Mouse (Mus musculus) gastrocnemius, adult 8-10 months (tissue): ENCODE measurements around the gene Lipe. TPM values are rescaled to one million over a fixed set of nuclear protein-coding genes. Genes with fewer than 3 reads are reported as not detected.
"Not testable (repeated sequence)": the region's sequence is repeated elsewhere in the genome, so short reads cannot be mapped to it uniquely, and the experiment has no call there.

Source experiments
- DNase-seq, 2 experiments: peaks; one replicate each; pipeline ENCODE4 v3.0.0; 2022; ENCODE audit warnings: low spot score in 2 of 2
- total RNA-seq, 4 experiments: library from RNA; stranded (reverse); gene quantifications; 2 replicates each; pipeline ENCODE4 v1.2.4; 2022

Gene Lipe
- total RNA-seq, 4 experiments from 2014 or later = 10.6 to 28.0 (median 19.9) TPM

- DNase-seq = no peak
Observed at GRCm38 (mm10) chr7:25412833-25413441, 14.4 kb upstream of the Lipe start, which contains the start of gene Cxcl17. Gene Cxcl17, minus strand, starts transcription at chr7:25412886.

GRCm38 (mm10) chr7:25411861-25412260 is 13.4 kb upstream of the Lipe start:
- no peak for DNase-seq

- no peak for DNase-seq
Observed at GRCm38 (mm10) chr7:25410969-25411615, 12.6 kb upstream of the Lipe start.

GRCm38 (mm10) chr7:25409114-25409760 is 10.7 kb upstream of the Lipe start:
- DNase-seq = no peak

GRCm38 (mm10) chr7:25406468-25406867 is 8.0 kb upstream of the Lipe start:
- no peak for DNase-seq

- DNase-seq = no peak
Observed at GRCm38 (mm10) chr7:25402671-25403101, 4.2 kb upstream of the Lipe start.

- DNase-seq = no peak
Observed at GRCm38 (mm10) chr7:25401986-25402385, 3.5 kb upstream of the Lipe start.

- no peak for DNase-seq
Observed at GRCm38 (mm10) chr7:25401551-25401950, 3.0 kb upstream of the Lipe start.

- DNase-seq = not testable (repeated sequence)
Observed at GRCm38 (mm10) chr7:25399028-25399427, 518 bp upstream of the Lipe start.

- no peak for DNase-seq
Observed at GRCm38 (mm10) chr7:25396621-25397020, 1.9 kb downstream of the Lipe start.

GRCm38 (mm10) chr7:25395558-25396521 is 2.7 kb downstream of the Lipe start:
- peak; percentile 95 to 96 for DNase-seq

GRCm38 (mm10) chr7:25395186-25395557 is 3.3 kb downstream of the Lipe start:
- DNase-seq = no peak

GRCm38 (mm10) chr7:25394754-25395153 is 3.8 kb downstream of the Lipe start:
- no peak for DNase-seq

GRCm38 (mm10) chr7:25393451-25394210 is 4.9 kb downstream of the Lipe start:
- no peak for DNase-seq

- DNase-seq = no peak
Observed at GRCm38 (mm10) chr7:25392851-25393250, 5.7 kb downstream of the Lipe start.

- DNase-seq = no peak
Observed at GRCm38 (mm10) chr7:25391856-25392453, 6.6 kb downstream of the Lipe start.

GRCm38 (mm10) chr7:25390986-25391385 is 7.5 kb downstream of the Lipe start:
- no peak for DNase-seq

GRCm38 (mm10) chr7:25390054-25390770 is 8.3 kb downstream of the Lipe start:
- peak; percentile 64 to 82 for DNase-seq

- DNase-seq = no peak
Observed at GRCm38 (mm10) chr7:25388916-25389315, 9.6 kb downstream of the Lipe start.
